Mouse (Mus musculus): ENCODE data around the gene Cux2. TPM values are rescaled to one million over a fixed set of nuclear protein-coding genes. Genes with fewer than 3 reads are reported as not detected.

Gene Cux2
- polyA plus RNA-seq, 1 experiment from 2014 or later = 4.9 TPM

DNA sequence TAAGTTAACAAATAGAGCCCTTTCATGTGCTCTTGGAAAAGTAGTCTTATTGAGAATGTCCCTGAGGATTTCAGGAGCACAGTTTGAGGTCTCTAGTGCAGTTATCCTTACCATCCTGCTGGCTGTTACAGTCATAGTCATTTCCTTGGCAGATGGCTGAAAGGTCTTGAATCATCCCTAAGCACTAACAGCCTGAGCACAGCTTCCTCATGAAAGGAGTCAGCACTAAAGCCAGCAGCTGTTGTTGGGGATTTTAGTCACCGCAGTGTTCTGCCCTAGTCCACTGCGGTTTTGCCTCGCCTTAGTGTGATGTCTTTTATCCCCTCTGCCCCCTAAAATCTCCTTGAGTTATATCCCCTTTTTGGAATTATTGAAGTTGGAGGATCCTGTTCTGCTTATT is 242.7 kb downstream of the Cux2 start:
- Histone ChIP-seq H3K27ac (ENCODE audit: low read depth, low read length) (no peak overlapping the region), H3K4me2 (no peak overlapping the region), H3K27me3 (replicated peaks; ENCODE audit: control insufficient read depth, insufficient read depth, low read length) (no peaks in the 10 kb centered on the region), H3K4me1 (replicated peaks; ENCODE audit: control insufficient read depth, insufficient read depth, low read length) (peaks cover 10% of the 10 kb centered on the region), H3K9me3 (ENCODE audit: control insufficient read depth, low read length) (no peaks in the 10 kb centered on the region), H3K4me3 (ENCODE audit: low read depth, low read length) (no peak overlapping the region), H3K36me3 (ENCODE audit: control insufficient read depth, insufficient read depth, low read length) (peaks cover 32% of the 10 kb centered on the region), H3K9ac (ENCODE audit: low read depth, low read length) (no peak overlapping the region)
- no peak for ATAC-seq (replicated peaks; ENCODE audit: low FRiP score)
- DNase-seq (ENCODE audit: low spot score) = no peak
- 90% methylated on average over 3 of the region's 3 CpGs for WGBS

Small RNAs within 50 kb of the gene (microRNA-seq; reads per million reads assigned to microRNA genes)
- 2.8 reads per million for gene Mir7031 (ENCODE audit: borderline number of aligned reads)

Other genes starting within 250 kb of the Cux2 start
- gene Sh2b3, start 212.5 kb downstream of the Cux2 start, polyA plus RNA-seq (2014; fragmentation: Nextera tagmentation; extraction: Ambion mirVana) = 14.7 and 15.7 TPM in 2 replicates
- 12.1 and 13.7 TPM in 2 replicates for gene Pheta1, start 201.1 kb downstream of the Cux2 start, polyA plus RNA-seq (2014; fragmentation: Nextera tagmentation; extraction: Ambion mirVana)
- gene Myl2, start 50.8 kb upstream of the Cux2 start, polyA plus RNA-seq (2014; fragmentation: Nextera tagmentation; extraction: Ambion mirVana) = 9.9 and 20.9 TPM in 2 replicates
- gene Ccdc63, start 90.7 kb upstream of the Cux2 start, polyA plus RNA-seq (2014; fragmentation: Nextera tagmentation; extraction: Ambion mirVana) = 0.32 and 0.39 TPM in 2 replicates
- gene Ppp1cc, start 108.2 kb upstream of the Cux2 start, polyA plus RNA-seq (2014; fragmentation: Nextera tagmentation; extraction: Ambion mirVana) = 276 and 285 TPM in 2 replicates
- 3.1 and 4.3 TPM in 2 replicates for gene Hvcn1, start 156.7 kb upstream of the Cux2 start, polyA plus RNA-seq (2014; fragmentation: Nextera tagmentation; extraction: Ambion mirVana)
- 2.1 and 3.1 TPM in 2 replicates for gene Tctn1, start 214.4 kb upstream of the Cux2 start, polyA plus RNA-seq (2014; fragmentation: Nextera tagmentation; extraction: Ambion mirVana)
- 6.7 and 8.2 TPM in 2 replicates for gene Pptc7, start 234.3 kb upstream of the Cux2 start, polyA plus RNA-seq (2014; fragmentation: Nextera tagmentation; extraction: Ambion mirVana)